Mouse (Mus musculus) liver, embryonic 11.5 days (tissue): Measurements from ENCODE around the gene Plod2. TPM values are rescaled to one million over a fixed set of nuclear protein-coding genes. Genes with fewer than 3 reads are reported as not detected.

ENCODE experiments used
- ATAC-seq: fragments of 200-750 bp; cut with Nextera tagmentation; replicated peaks from 2 replicates; pipeline ENCODE4 v1.8.0; 2017; ENCODE audit warnings: moderate number of reproducible peaks, mild to moderate bottlenecking, moderate TSS enrichment, moderate library complexity; ENCODE audit not compliant: low FRiP score
- DNase-seq: peaks from one replicate; pipeline ENCODE4 v3.0.0-alpha.2; 2017; ENCODE audit warnings: low spot score
- H3K27ac ChIP-seq: fragments of 300-500 bp; sonication (generic); 2 replicates; pipeline ENCODE4 v1.5.1; 2014; ENCODE audit warnings: mild to moderate bottlenecking, low read depth, low read length, control low read depth
- H3K27me3 ChIP-seq: fragments of 300-500 bp; sonication (generic); replicated peaks from 2 replicates; pipeline ENCODE4 v1.6.1; 2014; ENCODE audit warnings: low read length, mixed read lengths; ENCODE audit not compliant: control insufficient read depth, insufficient read depth
- H3K36me3 ChIP-seq: fragments of 300-500 bp; sonication (generic); 2 replicates; pipeline ENCODE4 v1.6.1; 2014; ENCODE audit warnings: mild to moderate bottlenecking, low read length, moderate library complexity, mixed read lengths; ENCODE audit not compliant: control insufficient read depth, insufficient read depth
- H3K4me1 ChIP-seq: fragments of 300-500 bp; sonication (generic); replicated peaks from 2 replicates; pipeline ENCODE4 v1.6.1; 2014; ENCODE audit warnings: low read length, mixed read lengths; ENCODE audit not compliant: control insufficient read depth, insufficient read depth
- H3K4me2 ChIP-seq: fragments of 300-500 bp; sonication (generic); 2 replicates; pipeline ENCODE4 v1.6.1; 2014; ENCODE audit warnings: mild to moderate bottlenecking, control low read depth, moderate library complexity
- H3K4me3 ChIP-seq: fragments of 300-500 bp; sonication (generic); 2 replicates; pipeline ENCODE4 v1.5.1; 2014; ENCODE audit warnings: low read depth, low read length, control low read depth
- H3K9ac ChIP-seq: fragments of 300-500 bp; sonication (generic); 2 replicates; pipeline ENCODE4 v1.6.1; 2014; ENCODE audit warnings: low read depth, low read length, control low read depth
- H3K9me3 ChIP-seq: fragments of 300-500 bp; sonication (generic); 2 replicates; pipeline ENCODE4 v1.6.1; 2016; ENCODE audit warnings: low read length, inconsistent platforms, mixed read lengths; ENCODE audit not compliant: control insufficient read depth
- WGBS: fragments of 180-500 bp; shearing (Covaris S2); extraction: QIAGEN DNeasy Blood & Tissue Kit; methylation state at CpG from one replicate; pipeline ENCODE4 v1.1.7; 2014; 5-methylcytosine and 5-hydroxymethylcytosine counted together
- polyA plus RNA-seq: library from polyadenylated mRNA; unstranded; fragments of >200 nt; fragmentation: Nextera tagmentation; extraction: Ambion mirVana; gene quantifications from 2 replicates; pipeline ENCODE4 v1.2.1, GENCODE M21; 2014

Plod2 gene
- polyA plus RNA-seq, 1 experiment from 2014 or later = 17.3 TPM

- no peaks in the 10 kb centered on the region for H3K4me1 ChIP-seq
- H3K27ac ChIP-seq = no peak overlapping the region
- H3K4me3 ChIP-seq = no peak overlapping the region
- H3K36me3 ChIP-seq = no peaks in the 10 kb centered on the region
- H3K27me3 ChIP-seq = no peaks in the 10 kb centered on the region
- no peak overlapping the region for H3K4me2 ChIP-seq
- WGBS = 88% methylated on average over 15 of the region's 15 CpGs
- DNase-seq (no peak), ATAC-seq (no peak)
- H3K9ac ChIP-seq = no peak overlapping the region
- H3K9me3 ChIP-seq = no peaks in the 10 kb centered on the region
Measured at GRCm38 (mm10) chr9:92599940-92600538, 58.0 kb downstream of the Plod2 start.

DNA sequence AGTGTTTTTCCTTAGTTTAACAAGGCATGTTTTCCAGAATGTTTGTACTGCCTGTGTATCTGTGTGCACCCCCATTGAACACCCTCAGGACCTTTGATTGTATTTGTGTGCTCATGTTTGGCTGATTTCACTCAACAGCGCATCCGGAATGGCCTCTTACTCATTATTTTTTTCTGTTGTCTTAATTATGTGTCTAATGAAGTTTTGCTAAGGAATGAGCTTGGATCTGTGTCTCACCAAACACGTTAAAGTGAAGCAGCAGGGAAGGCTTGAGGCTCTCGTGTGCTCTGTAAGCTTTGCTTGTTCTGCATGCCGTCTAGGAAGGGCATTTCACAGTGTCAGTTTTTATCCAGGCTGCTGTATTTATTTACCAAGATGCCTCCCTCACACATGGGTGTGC lies 59.5 kb downstream of the Plod2 start:
- H3K4me1 ChIP-seq = no peaks in the 10 kb centered on the region
- WGBS = 81% methylated on average over 5 of the region's 5 CpGs
- no peaks in the 10 kb centered on the region for H3K27me3 ChIP-seq
- no peak overlapping the region for H3K4me2 ChIP-seq
- no peak for ATAC-seq
- H3K27ac ChIP-seq = no peak overlapping the region
- H3K4me3 ChIP-seq = no peak overlapping the region
- H3K9me3 ChIP-seq = no peaks in the 10 kb centered on the region
- H3K9ac ChIP-seq = no peak overlapping the region
- no peaks in the 10 kb centered on the region for H3K36me3 ChIP-seq
- no peak for DNase-seq

DNA sequence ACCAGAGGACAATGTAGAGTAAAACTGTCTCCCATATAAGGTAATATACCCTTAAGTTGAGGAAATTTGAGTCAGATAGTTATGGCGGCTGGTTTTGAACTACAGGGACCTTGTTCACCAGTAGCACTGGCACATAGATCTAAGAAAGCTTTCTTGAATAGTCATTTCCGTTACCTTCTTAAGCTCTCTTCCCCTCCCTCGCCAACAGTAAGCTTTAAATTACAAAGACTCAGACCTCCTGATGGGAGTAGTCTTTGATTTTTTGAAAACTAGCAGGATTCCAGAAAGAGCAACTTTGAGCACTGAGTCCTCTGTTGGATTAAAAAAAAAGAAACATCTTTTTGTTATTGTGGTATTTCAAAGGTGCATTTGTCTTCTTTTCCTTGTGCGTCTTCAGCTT lies 61.5 kb downstream of the Plod2 start:
- H3K4me3 ChIP-seq = no peak overlapping the region
- H3K4me2 ChIP-seq = no peak overlapping the region
- H3K36me3 ChIP-seq = no peaks in the 10 kb centered on the region
- no peaks in the 10 kb centered on the region for H3K27me3 ChIP-seq
- no peaks in the 10 kb centered on the region for H3K9me3 ChIP-seq
- DNase-seq (no peak), ATAC-seq (no peak)
- 86% methylated on average over 4 of the region's 4 CpGs for WGBS
- H3K4me1 ChIP-seq = no peaks in the 10 kb centered on the region
- H3K9ac ChIP-seq = no peak overlapping the region
- no peak overlapping the region for H3K27ac ChIP-seq

- no peak for ATAC-seq
- Histone ChIP-seq H3K4me2 (no peak overlapping the region), H3K4me1 (no peaks in the 10 kb centered on the region), H3K9ac (no peak overlapping the region), H3K36me3 (no peaks in the 10 kb centered on the region), H3K9me3 (no peaks in the 10 kb centered on the region), H3K4me3 (no peak overlapping the region), H3K27me3 (no peaks in the 10 kb centered on the region), H3K27ac (no peak overlapping the region)
- WGBS = 61% methylated on average over 9 of the region's 9 CpGs
- no peak for DNase-seq
Measured at GRCm38 (mm10) chr9:92610628-92611267, 68.7 kb downstream of the Plod2 start.

DNA sequence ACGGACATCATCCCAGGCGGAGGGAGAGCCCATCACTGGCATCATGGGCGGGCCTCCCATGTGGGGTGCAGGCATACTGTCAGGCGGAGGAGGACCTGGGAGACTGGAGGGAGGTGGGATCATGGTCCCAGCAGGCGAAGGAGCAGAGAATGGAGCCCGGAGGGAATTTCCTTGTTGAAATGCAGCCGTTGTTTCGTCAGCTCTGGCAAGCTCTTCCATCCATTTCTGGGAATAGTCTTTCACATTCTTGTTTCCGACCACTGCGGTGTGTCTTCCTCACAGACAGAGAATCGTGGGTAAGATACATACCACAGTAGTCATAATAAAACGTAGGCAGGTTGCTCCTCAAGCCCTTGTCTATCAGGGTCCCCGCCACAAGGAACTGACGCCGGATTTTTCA lies 70.6 kb downstream of the Plod2 start:
- Histone ChIP-seq H3K4me2 (no peak overlapping the region), H3K9me3 (no peaks in the 10 kb centered on the region), H3K27ac (no peak overlapping the region), H3K36me3 (no peaks in the 10 kb centered on the region), H3K9ac (no peak overlapping the region), H3K27me3 (no peaks in the 10 kb centered on the region), H3K4me1 (no peaks in the 10 kb centered on the region), H3K4me3 (no peak overlapping the region)
- ATAC-seq (no peak), DNase-seq (no peak)
- 84% methylated on average over 15 of the region's 15 CpGs for WGBS

DNA sequence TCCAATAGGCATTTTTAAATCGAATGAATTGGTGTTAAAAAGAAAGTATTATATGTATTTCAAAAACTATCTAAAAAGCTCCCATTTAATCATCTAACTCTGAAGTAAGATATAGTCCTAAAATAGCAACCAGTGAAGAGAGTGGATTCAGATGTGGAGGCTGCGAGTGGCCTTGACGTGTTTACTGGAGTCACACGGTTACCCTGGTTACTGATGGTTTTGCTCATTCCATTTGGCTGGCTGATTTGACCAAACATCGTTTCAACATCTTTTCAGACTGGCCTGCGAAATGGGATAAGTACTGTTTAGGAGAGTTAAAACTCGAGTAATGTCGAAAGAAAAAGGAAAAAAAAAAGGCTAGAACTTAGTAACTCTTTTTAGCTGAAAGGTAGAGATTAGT lies 71.2 kb downstream of the Plod2 start:
- no peak for DNase-seq

GRCm38 (mm10) chr9:92616418-92616817 lies 74.4 kb downstream of the Plod2 start:
- Histone ChIP-seq H3K36me3 (no peaks in the 10 kb centered on the region), H3K27ac (no peak overlapping the region), H3K4me2 (no peak overlapping the region), H3K9me3 (no peaks in the 10 kb centered on the region), H3K4me3 (no peak overlapping the region), H3K27me3 (no peaks in the 10 kb centered on the region), H3K9ac (no peak overlapping the region), H3K4me1 (no peaks in the 10 kb centered on the region)
- 79% methylated on average over 2 of the region's 2 CpGs for WGBS
- ATAC-seq (no peak), DNase-seq (no peak)

More for the DNA sequence above, 71.2 kb downstream of the Plod2 start:
- Histone ChIP-seq H3K36me3 (no peaks in the 10 kb centered on the region), H3K4me2 (no peak overlapping the region), H3K4me1 (no peaks in the 10 kb centered on the region), H3K27me3 (no peaks in the 10 kb centered on the region), H3K9me3 (no peaks in the 10 kb centered on the region), H3K9ac (no peak overlapping the region), H3K27ac (no peak overlapping the region), H3K4me3 (no peak overlapping the region)
- WGBS = 81% methylated on average over 8 of the region's 8 CpGs
- no peak for ATAC-seq

- no peak overlapping the region for H3K9ac ChIP-seq
- ATAC-seq (no peak), DNase-seq (no peak)
- no peaks in the 10 kb centered on the region for H3K4me1 ChIP-seq
- no peaks in the 10 kb centered on the region for H3K27me3 ChIP-seq
- H3K4me2 ChIP-seq = no peak overlapping the region
- H3K36me3 ChIP-seq = no peaks in the 10 kb centered on the region
- H3K9me3 ChIP-seq = no peaks in the 10 kb centered on the region
- H3K27ac ChIP-seq = no peak overlapping the region
- WGBS = 79% methylated on average over 2 of the region's 2 CpGs
- no peak overlapping the region for H3K4me3 ChIP-seq
Measured at GRCm38 (mm10) chr9:92617376-92617775, 75.4 kb downstream of the Plod2 start.

DNA sequence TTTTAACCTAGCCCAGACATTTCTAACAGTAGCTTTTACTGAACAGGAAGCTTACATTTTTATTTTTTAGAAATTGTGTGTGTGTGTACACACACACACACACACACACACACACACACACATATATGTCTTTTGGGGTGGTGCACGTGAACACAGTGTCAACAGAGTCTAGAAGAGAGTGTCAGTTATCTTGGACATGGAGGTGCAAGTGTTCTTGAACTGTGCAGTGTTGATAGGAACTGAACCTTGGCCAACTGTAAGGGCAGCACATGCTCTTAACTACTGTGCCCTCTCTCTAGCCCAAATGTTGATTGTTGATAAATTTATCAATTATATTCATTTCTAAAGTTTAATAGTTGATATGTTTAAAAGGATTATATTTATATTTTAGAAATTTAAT lies 78.1 kb downstream of the Plod2 start:
- H3K36me3 ChIP-seq = no peaks in the 10 kb centered on the region
- no peaks in the 10 kb centered on the region for H3K4me1 ChIP-seq
- no peak overlapping the region for H3K9ac ChIP-seq
- no peak overlapping the region for H3K4me3 ChIP-seq
- no peaks in the 10 kb centered on the region for H3K9me3 ChIP-seq
- no peaks in the 10 kb centered on the region for H3K27me3 ChIP-seq
- no peak overlapping the region for H3K4me2 ChIP-seq
- no peak overlapping the region for H3K27ac ChIP-seq
- 54% methylated on average over 1 of the region's 1 CpGs for WGBS
- DNase-seq (no peak), ATAC-seq (no peak)
